Mouse (Mus musculus) midbrain, embryonic 10.5 days (tissue): ENCODE results near the gene Gm28230. TPM values are rescaled to one million over a fixed set of nuclear protein-coding genes. Genes with fewer than 3 reads are reported as not detected.
A peak's percentile ranks its signal among the peaks of the same experiment; 100 is the strongest.

ENCODE experiments used
- DNase-seq: peaks from one replicate; pipeline ENCODE4 v3.0.0-alpha.2; 2017; ENCODE audit warnings: low spot score
- H3K27ac ChIP-seq: fragments of 300-500 bp; sonication (generic); replicated peaks from 2 replicates; pipeline ENCODE4 v1.5.1; 2016; ENCODE audit warnings: mild to moderate bottlenecking
- H3K27me3 ChIP-seq: fragments of 300-500 bp; sonication (generic); 2 replicates; pipeline ENCODE4 v1.6.1; 2016; ENCODE audit warnings: low read depth, mild to moderate bottlenecking; ENCODE audit not compliant: poor library complexity, severe bottlenecking
- H3K36me3 ChIP-seq: fragments of 300-500 bp; sonication (generic); 2 replicates; pipeline ENCODE4 v1.6.1; 2016; ENCODE audit warnings: mild to moderate bottlenecking, moderate library complexity
- H3K4me1 ChIP-seq: fragments of 300-500 bp; sonication (generic); 2 replicates; pipeline ENCODE4 v1.6.1; 2016
- H3K4me3 ChIP-seq: fragments of 300-500 bp; sonication (generic); 2 replicates; pipeline ENCODE4 v1.5.1; 2016; ENCODE audit warnings: mild to moderate bottlenecking, moderate library complexity
- H3K9me3 ChIP-seq: fragments of 300-500 bp; sonication (generic); replicated peaks from 2 replicates; pipeline ENCODE4 v1.6.1; 2016; ENCODE audit warnings: mild to moderate bottlenecking
- WGBS: fragments of 180-500 bp; shearing (Covaris S2); methylation state at CpG from one replicate; pipeline ENCODE4 v1.1.7; 2016; 5-methylcytosine and 5-hydroxymethylcytosine counted together
- polyA plus RNA-seq: library from polyadenylated mRNA; unstranded; fragments of >200 nt; fragmentation: Nextera tagmentation; extraction: Ambion mirVana; gene quantifications from 2 replicates; pipeline ENCODE4 v1.2.1, GENCODE M21; 2016

Gene Gm28230
- polyA plus RNA-seq, 1 experiment from 2014 or later, result not detected

GRCm38 (mm10) chr2:74727640-74728302 lies 1.2 kb downstream of the Gm28230 start:
- WGBS, result 1% methylated on average over 25 of the region's 25 CpGs
- H3K4me1 ChIP-seq, result peaks cover 11% of the 10 kb centered on the region
- H3K36me3 ChIP-seq, result no peaks in the 10 kb centered on the region
- DNase-seq, result no peak
- peak overlapping the region; percentile 37 for H3K4me3 ChIP-seq
- H3K27ac ChIP-seq, result no peak overlapping the region
- H3K9me3 ChIP-seq, result no peaks in the 10 kb centered on the region
- peaks cover 100% of the 10 kb centered on the region for H3K27me3 ChIP-seq

- Histone ChIP-seq H3K4me3 (no peak overlapping the region), H3K27ac (no peak overlapping the region), H3K36me3 (no peaks in the 10 kb centered on the region), H3K4me1 (peaks cover 15% of the 10 kb centered on the region), H3K9me3 (no peaks in the 10 kb centered on the region), H3K27me3 (peaks cover 100% of the 10 kb centered on the region)
- 1% methylated on average over 13 of the region's 13 CpGs for WGBS
- DNase-seq, result no peak
Measured at GRCm38 (mm10) chr2:74728303-74728680, 1.8 kb downstream of the Gm28230 start.

- peaks cover 15% of the 10 kb centered on the region for H3K4me1 ChIP-seq
- no peak overlapping the region for H3K27ac ChIP-seq
- no peak overlapping the region for H3K4me3 ChIP-seq
- WGBS, result 2% methylated on average over 8 of the region's 8 CpGs
- H3K36me3 ChIP-seq, result no peaks in the 10 kb centered on the region
- DNase-seq, result no peak
- H3K27me3 ChIP-seq, result peaks cover 100% of the 10 kb centered on the region
- no peaks in the 10 kb centered on the region for H3K9me3 ChIP-seq
Measured at GRCm38 (mm10) chr2:74730331-74730730, 3.8 kb downstream of the Gm28230 start.

GRCm38 (mm10) chr2:74731055-74731454 lies 4.5 kb downstream of the Gm28230 start:
- no peaks in the 10 kb centered on the region for H3K36me3 ChIP-seq
- no peaks in the 10 kb centered on the region for H3K9me3 ChIP-seq
- no peak overlapping the region for H3K4me3 ChIP-seq
- peaks cover 18% of the 10 kb centered on the region for H3K4me1 ChIP-seq
- H3K27me3 ChIP-seq, result peaks cover 100% of the 10 kb centered on the region
- H3K27ac ChIP-seq, result no peak overlapping the region
- no peak for DNase-seq

GRCm38 (mm10) chr2:74731799-74732512 lies 5.4 kb downstream of the Gm28230 start:
- WGBS, result 2% methylated on average over 9 of the region's 9 CpGs
- no peaks in the 10 kb centered on the region for H3K36me3 ChIP-seq
- DNase-seq, result no peak
- no peaks in the 10 kb centered on the region for H3K9me3 ChIP-seq
- no peak overlapping the region for H3K27ac ChIP-seq
- peaks cover 21% of the 10 kb centered on the region for H3K4me1 ChIP-seq
- H3K27me3 ChIP-seq, result peaks cover 100% of the 10 kb centered on the region
- H3K4me3 ChIP-seq, result no peak overlapping the region

- peaks cover 14% of the 10 kb centered on the region; the same call in 1 of the 2 replicates for H3K4me1 ChIP-seq
- H3K36me3 ChIP-seq, result no peaks in the 10 kb centered on the region
- no peak overlapping the region for H3K27ac ChIP-seq
- no peak overlapping the region for H3K4me3 ChIP-seq
- WGBS, result under 1% methylated on average over 52 of the region's 52 CpGs
- H3K9me3 ChIP-seq, result no peaks in the 10 kb centered on the region
- peaks cover 100% of the 10 kb centered on the region for H3K27me3 ChIP-seq
- DNase-seq, result peak; percentile 51
Measured at GRCm38 (mm10) chr2:74732513-74733316, 6.2 kb downstream of the Gm28230 start.

- WGBS, result 0% methylated on average over 16 of the region's 16 CpGs
- H3K9me3 ChIP-seq, result no peaks in the 10 kb centered on the region
- peak; percentile 47 for DNase-seq
- no peak overlapping the region for H3K4me3 ChIP-seq
- no peak overlapping the region for H3K27ac ChIP-seq
- H3K27me3 ChIP-seq, result peaks cover 100% of the 10 kb centered on the region
- H3K36me3 ChIP-seq, result no peaks in the 10 kb centered on the region
- H3K4me1 ChIP-seq, result peaks cover 12% of the 10 kb centered on the region; the same call in 1 of the 2 replicates
Measured at GRCm38 (mm10) chr2:74733317-74733661, 6.8 kb downstream of the Gm28230 start.

- H3K36me3 ChIP-seq, result no peaks in the 10 kb centered on the region
- peaks cover 100% of the 10 kb centered on the region for H3K27me3 ChIP-seq
- peak; percentile 55 for DNase-seq
- H3K9me3 ChIP-seq, result no peaks in the 10 kb centered on the region
- H3K27ac ChIP-seq, result no peak overlapping the region
- H3K4me3 ChIP-seq, result no peak overlapping the region
- WGBS, result 0% methylated on average over 6 of the region's 6 CpGs
- H3K4me1 ChIP-seq, result peaks cover 12% of the 10 kb centered on the region; the same call in 1 of the 2 replicates
Measured at GRCm38 (mm10) chr2:74733765-74734164, 7.2 kb downstream of the Gm28230 start.

GRCm38 (mm10) chr2:74734451-74734850 lies 7.9 kb downstream of the Gm28230 start:
- no peak overlapping the region for H3K27ac ChIP-seq
- WGBS, result under 1% methylated on average over 13 of the region's 13 CpGs
- DNase-seq, result peak; percentile 52
- H3K4me1 ChIP-seq, result peaks cover 12% of the 10 kb centered on the region; the same call in 1 of the 2 replicates
- H3K27me3 ChIP-seq, result peaks cover 100% of the 10 kb centered on the region
- no peaks in the 10 kb centered on the region for H3K36me3 ChIP-seq
- no peak overlapping the region for H3K4me3 ChIP-seq
- H3K9me3 ChIP-seq, result no peaks in the 10 kb centered on the region

- DNase-seq, result peak; percentile 50
- under 1% methylated on average over 27 of the region's 27 CpGs for WGBS
- Histone ChIP-seq H3K4me3 (no peak overlapping the region), H3K9me3 (no peaks in the 10 kb centered on the region), H3K27ac (no peak overlapping the region), H3K36me3 (no peaks in the 10 kb centered on the region), H3K27me3 (peaks cover 100% of the 10 kb centered on the region), H3K4me1 (peaks cover 13% of the 10 kb centered on the region; the same call in 1 of the 2 replicates)
Measured at GRCm38 (mm10) chr2:74734996-74735811, 8.7 kb downstream of the Gm28230 start.

GRCm38 (mm10) chr2:74735851-74736687 lies 9.5 kb downstream of the Gm28230 start:
- peaks cover 100% of the 10 kb centered on the region for H3K27me3 ChIP-seq
- H3K4me3 ChIP-seq, result peak overlapping the region; percentile 25; the same call in 1 of the 2 replicates
- H3K36me3 ChIP-seq, result no peaks in the 10 kb centered on the region
- peaks cover 15% of the 10 kb centered on the region; the same call in 1 of the 2 replicates for H3K4me1 ChIP-seq
- no peaks in the 10 kb centered on the region for H3K9me3 ChIP-seq
- H3K27ac ChIP-seq, result no peak overlapping the region
- WGBS, result under 1% methylated on average over 42 of the region's 42 CpGs
- DNase-seq, result peak; percentile 63
